28 mouse cellular contexts compared by ENCODE assay signal in the genomic region with DNA sequence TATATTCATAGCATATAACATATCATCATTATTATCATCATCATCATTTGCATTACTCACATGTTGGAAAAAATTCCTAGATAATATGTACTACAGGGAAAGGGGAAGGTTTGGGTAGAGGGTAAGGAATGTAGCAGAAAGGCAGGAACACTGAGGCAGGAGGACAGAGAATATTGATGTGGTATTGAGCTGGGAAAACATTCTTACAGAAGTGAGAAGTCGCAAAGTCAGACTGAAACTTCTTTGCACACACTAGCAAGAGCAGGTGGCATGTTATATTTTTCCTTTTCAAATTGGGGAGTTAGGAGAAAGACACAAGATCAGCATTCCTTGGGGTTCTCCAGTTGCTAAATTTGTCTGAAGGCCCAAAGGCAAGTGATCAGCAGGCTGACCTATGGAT.
"Had no signal": no experiment of that assay in that cellular context is flagged by ENCODE, and none has a peak within 500 bp of the region (broad histone marks: within the 10 kb centered on the region; RNA-seq: fewer than 3 reads in every experiment).

No protein-coding gene starts in this region.

- H3K4me1 ChIP-seq: embryonic facial prominence, embryonic 10.5 days; embryonic facial prominence, embryonic 12.5 days; embryonic facial prominence, embryonic 13.5 days; embryonic facial prominence, embryonic 15.5 days; forebrain, embryonic 10.5 days; forebrain, embryonic 12.5 days; forebrain, embryonic 13.5 days; forebrain, embryonic 15.5 days; heart, embryonic 10.5 days had no signal

- H3K27me3 ChIP-seq: embryonic facial prominence, embryonic 12.5 days; embryonic facial prominence, embryonic 13.5 days; embryonic facial prominence, embryonic 15.5 days; forebrain, embryonic 12.5 days; forebrain, embryonic 13.5 days; forebrain, embryonic 15.5 days had no signal

- ATAC-seq: forebrain, embryonic 13.5 days; forebrain, embryonic 14.5 days; forebrain, embryonic 15.5 days; forebrain, embryonic 16.5 days; forebrain, postnatal 0 days had no signal

- H3K9me3 ChIP-seq: embryonic facial prominence, embryonic 10.5 days; embryonic facial prominence, embryonic 12.5 days; embryonic facial prominence, embryonic 13.5 days; embryonic facial prominence, embryonic 15.5 days; forebrain, embryonic 10.5 days; forebrain, embryonic 12.5 days; forebrain, embryonic 13.5 days; forebrain, embryonic 15.5 days; heart, embryonic 10.5 days had no signal

- H3K27ac ChIP-seq: embryonic facial prominence, embryonic 10.5 days; embryonic facial prominence, embryonic 12.5 days; embryonic facial prominence, embryonic 13.5 days; embryonic facial prominence, embryonic 15.5 days; forebrain, embryonic 10.5 days; forebrain, embryonic 12.5 days; forebrain, embryonic 13.5 days; forebrain, embryonic 15.5 days; gastrocnemius, adult 2 months; heart, adult 2 months; heart, embryonic 10.5 days had no signal

- DNase-seq: cerebellum, adult 9-10 months; cerebellum, postnatal 10 days; cerebellum, postnatal 14 days; cerebellum, postnatal 25 days; cerebellum, postnatal 36 days; embryo, embryonic 11 days; forebrain, postnatal 0 days; gastrocnemius, adult 2 months; gastrocnemius, postnatal 10 days; gastrocnemius, postnatal 14 days; gastrocnemius, postnatal 25 days; gastrocnemius, postnatal 36 days; heart, adult 11 months; heart, adult 18-20 months; heart, adult 2 months had no signal

- H3K36me3 ChIP-seq: embryonic facial prominence, embryonic 10.5 days; embryonic facial prominence, embryonic 12.5 days; embryonic facial prominence, embryonic 13.5 days; embryonic facial prominence, embryonic 15.5 days; forebrain, embryonic 10.5 days; forebrain, embryonic 12.5 days; forebrain, embryonic 15.5 days; heart, embryonic 10.5 days had no signal

- H3K9ac ChIP-seq: embryonic facial prominence, embryonic 12.5 days; embryonic facial prominence, embryonic 13.5 days; embryonic facial prominence, embryonic 15.5 days; forebrain, embryonic 12.5 days; forebrain, embryonic 13.5 days; forebrain, embryonic 15.5 days; forebrain, postnatal 0 days had no signal

- H3K4me2 ChIP-seq: embryonic facial prominence, embryonic 12.5 days; embryonic facial prominence, embryonic 13.5 days; embryonic facial prominence, embryonic 15.5 days; forebrain, embryonic 12.5 days; forebrain, embryonic 13.5 days; forebrain, embryonic 15.5 days; heart, embryonic 11.5 days had no signal

- H3K4me3 ChIP-seq: embryonic facial prominence, embryonic 10.5 days; embryonic facial prominence, embryonic 12.5 days; embryonic facial prominence, embryonic 13.5 days; embryonic facial prominence, embryonic 15.5 days; erythroblast, embryonic 14.5 days; forebrain, embryonic 10.5 days; forebrain, embryonic 12.5 days; forebrain, embryonic 13.5 days; forebrain, embryonic 15.5 days; gastrocnemius, adult 2 months; heart, adult 2 months; heart, embryonic 10.5 days had no signal
